Mouse (Mus musculus) activated CD4-positive, CD25-positive, alpha-beta regulatory T cell, adult 4 months (primary cell): ENCODE measurements around the gene Rdh12. TPM values are rescaled to one million over a fixed set of nuclear protein-coding genes. Genes with fewer than 3 reads are reported as not detected.
"Not testable (repeated sequence)": the region's sequence is repeated elsewhere in the genome, so short reads cannot be mapped to it uniquely, and the experiment has no call there.

ENCODE experiments used
- ATAC-seq: one replicate; pipeline ENCODE4 v1.8.0; 2017
- polyA plus RNA-seq, 2 experiments: library from polyadenylated mRNA; unstranded; fragments of 100-300 nt; shearing (Covaris generic); gene quantifications; one replicate each; pipeline ENCODE4 v1.2.1; 2017

Rdh12 gene
- 10 to 100 TPM; 11.2 to 20.6 TPM for polyA plus RNA-seq

- ATAC-seq = peak; percentile 94
These were observed at the start of gene Rdh12 for GRCm38 (mm10) chr12:79208703-79209464. Gene Rdh12 (plus strand): TSS chr12:79208914.

DNA sequence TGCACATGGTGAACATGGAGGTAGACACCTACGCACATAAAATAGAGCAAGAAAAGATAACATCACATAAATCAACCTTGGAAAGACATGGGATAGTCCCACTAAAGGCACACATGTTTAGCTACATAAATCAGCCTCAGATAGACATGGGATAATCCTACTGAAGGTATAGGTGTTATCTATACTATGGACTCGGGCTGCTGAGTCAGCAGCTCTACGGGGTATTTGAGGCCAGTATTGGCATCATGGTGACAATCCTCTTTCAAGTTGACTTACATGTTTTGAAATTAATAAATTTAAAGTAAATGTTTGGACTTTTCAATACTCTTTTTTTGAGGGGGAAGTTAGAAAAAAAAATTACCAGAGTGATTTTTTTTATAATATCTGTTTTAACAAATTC is 45.8 kb upstream of the Rdh12 start:
- ATAC-seq = no peak

- no peak for ATAC-seq
These were observed 39.5 kb upstream of the Rdh12 start for GRCm38 (mm10) chr12:79169173-79169572.

- no peak for ATAC-seq
These were observed 38.3 kb upstream of the Rdh12 start for GRCm38 (mm10) chr12:79170421-79170820.

GRCm38 (mm10) chr12:79171269-79171995 is 37.3 kb upstream of the Rdh12 start:
- ATAC-seq = no peak

- ATAC-seq = peak; percentile 92
These were observed 36.4 kb upstream of the Rdh12 start, which contains the start of gene Vti1b for GRCm38 (mm10) chr12:79172019-79172941. Gene Vti1b (minus strand): TSS chr12:79172667.

DNA sequence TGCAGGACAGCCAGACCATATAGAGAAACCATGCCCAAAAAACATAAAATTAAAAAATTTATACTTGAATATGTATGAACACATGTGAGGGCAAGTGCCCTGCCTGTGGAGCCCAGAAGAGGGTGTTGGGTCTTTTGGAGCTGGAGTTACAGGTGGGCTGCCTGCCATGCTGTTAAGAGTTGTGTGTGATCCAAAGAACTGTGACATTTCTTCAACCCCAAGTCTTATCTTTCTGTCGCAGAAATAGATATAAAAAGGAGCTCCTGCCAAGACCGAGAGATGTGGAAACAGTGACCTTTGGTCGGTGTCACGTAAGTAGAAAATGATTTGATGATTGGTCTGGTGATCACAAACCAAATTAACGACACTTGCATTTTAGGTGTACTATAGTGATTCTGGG is 35.0 kb upstream of the Rdh12 start:
- no peak for ATAC-seq

GRCm38 (mm10) chr12:79175998-79176397 is 32.7 kb upstream of the Rdh12 start:
- ATAC-seq = no peak

- not testable (repeated sequence) for ATAC-seq
These were observed 23.6 kb upstream of the Rdh12 start for GRCm38 (mm10) chr12:79185160-79185559.

DNA sequence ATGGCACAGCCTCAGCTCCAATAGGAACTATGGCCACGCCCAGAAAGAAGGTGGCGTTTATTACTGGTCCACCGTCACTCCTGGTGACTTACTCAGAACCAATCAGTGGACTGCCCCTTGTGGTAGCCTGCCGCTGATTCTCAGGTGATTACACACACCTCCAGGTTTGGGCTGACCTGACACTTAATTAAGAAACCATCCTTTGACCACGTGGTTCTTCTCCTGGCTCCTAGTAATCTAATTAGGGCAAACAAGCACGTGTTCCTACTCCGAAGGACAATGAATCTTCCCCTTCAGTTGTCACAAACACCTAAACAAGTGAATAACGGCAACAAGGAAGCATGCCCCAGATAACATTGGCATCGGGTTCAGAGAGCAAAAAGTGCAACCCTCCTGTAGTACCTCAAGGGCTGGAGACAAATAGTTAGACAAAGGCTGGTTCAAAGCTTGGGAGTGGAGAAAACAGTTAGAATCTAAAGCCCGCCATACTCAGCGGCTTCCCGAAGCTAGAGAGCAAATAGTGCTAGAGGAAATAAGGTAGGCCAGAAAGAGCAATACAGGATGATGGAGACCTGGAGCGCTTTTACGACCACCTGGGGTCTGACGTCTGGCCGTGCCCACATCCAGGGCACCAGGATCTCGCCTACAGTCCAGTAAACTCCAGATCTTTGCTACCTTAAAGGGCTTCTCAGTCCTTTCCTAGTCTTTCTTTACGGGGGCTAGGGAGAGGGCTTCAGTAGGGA is 17.6 kb upstream of the Rdh12 start:
- ATAC-seq = peak; percentile 86

- peak; percentile 86 for ATAC-seq
These were observed 17.0 kb upstream of the Rdh12 start for GRCm38 (mm10) chr12:79191701-79192100.

- no peak for ATAC-seq
These were observed 16.5 kb upstream of the Rdh12 start, which contains the start of gene Rdh11 for GRCm38 (mm10) chr12:79192193-79192592. Gene Rdh11 (minus strand): TSS chr12:79192293.

DNA sequence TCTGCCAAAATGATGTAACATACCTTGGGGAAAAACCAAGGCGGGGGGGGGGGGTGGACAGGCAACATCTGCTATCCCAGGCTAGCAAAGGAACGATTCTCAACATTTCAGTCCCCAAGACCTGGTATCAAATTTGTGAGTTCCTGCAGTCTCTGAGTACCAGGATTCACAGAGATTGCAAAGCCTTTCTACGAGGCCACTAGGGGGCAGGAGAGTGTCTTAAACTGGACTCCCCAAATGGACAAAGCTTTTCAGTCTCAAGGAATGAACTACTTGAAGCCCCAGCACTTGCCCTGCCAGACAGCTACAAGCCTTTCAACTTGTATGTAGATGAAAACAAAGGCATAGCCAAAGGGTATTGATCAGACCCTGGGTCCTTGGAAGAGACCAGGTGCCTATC is 15.3 kb upstream of the Rdh12 start:
- ATAC-seq = no peak

DNA sequence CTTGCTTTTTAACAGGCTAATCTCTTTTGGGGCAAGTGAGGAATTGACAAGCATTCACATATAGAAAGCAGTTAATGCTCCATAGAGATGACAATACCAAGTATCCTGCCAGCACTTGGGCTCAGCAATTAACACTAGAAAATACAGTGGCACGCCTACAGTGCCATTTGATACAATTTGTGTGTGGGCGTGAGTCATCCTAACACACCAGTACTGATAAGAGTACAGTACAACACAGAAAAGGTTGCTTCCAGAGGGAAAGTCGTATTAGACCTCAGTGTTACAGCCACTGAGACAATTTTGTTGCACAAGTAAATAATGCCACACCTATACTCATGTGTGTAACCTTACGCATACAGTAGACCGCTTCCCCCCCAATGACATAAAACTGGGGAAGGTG is 11.6 kb upstream of the Rdh12 start:
- ATAC-seq = no peak

GRCm38 (mm10) chr12:79201882-79202281 is 6.8 kb upstream of the Rdh12 start:
- ATAC-seq = no peak

DNA sequence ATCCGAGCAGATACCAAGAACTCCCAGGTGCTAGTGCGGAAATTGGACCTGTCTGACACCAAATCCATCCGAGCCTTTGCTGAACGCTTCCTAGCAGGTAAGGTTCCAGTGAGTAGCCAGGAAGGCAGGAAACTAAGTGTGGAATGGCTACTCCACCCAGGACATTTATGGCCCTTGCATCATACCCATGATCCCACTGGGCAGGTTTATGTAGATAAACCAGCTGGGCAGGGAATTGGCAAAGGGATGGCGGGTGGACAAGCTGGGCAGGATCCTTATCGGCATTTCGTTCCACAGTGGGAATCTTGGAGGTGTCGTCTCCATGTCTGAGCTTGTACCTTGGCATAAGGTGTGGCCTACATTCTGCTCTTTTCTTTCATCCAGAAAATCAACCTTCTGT is 2.7 kb downstream of the Rdh12 start:
- no peak for ATAC-seq

DNA sequence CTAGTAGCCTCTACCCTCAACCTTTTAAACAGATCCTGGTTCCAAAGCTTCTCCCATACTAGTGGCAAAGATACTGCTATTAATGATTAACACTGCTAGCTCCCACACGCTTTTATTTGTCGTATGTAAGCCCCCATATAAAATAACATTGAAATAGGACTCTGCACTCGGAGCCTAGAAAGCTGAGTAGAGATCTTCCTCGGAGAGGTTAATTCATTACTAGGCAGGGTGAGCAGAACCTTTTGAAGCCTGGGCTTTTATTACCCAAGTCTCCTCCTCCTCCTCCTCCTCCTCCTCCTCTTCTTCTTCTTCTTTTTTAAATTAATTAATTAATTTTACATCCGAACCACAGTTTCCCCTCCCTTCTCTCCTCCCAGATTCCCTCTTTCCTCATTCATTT is 8.8 kb downstream of the Rdh12 start:
- ATAC-seq = no peak

DNA sequence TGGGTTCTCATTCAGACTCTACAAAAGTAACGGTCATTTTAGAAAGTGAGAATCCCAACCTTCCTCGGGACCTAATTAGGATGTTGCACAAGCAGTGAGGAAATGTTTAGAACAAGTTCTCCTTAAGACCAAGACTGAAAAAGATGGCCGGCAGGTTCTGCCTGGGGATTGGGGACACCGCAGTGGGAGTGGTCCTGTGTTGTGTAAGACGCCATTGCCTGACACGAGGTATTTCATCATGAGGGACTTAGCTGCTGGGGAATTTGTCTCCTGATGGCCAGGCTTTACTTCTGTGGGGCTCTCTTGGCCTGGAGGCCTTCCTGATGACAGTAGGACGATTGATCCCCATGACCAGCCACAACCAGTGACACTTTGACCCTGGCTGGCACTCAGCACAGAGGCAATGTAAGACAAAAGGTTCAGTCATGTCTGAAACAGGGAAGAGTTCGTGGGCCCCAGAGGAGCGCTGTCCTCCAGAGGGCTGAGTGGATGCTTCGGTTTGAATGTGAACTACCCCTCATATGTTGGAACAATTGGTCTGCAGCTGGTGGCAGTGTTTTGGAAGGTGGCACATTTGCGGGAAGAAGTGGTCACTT is 26.9 kb downstream of the Rdh12 start:
- no peak for ATAC-seq

DNA sequence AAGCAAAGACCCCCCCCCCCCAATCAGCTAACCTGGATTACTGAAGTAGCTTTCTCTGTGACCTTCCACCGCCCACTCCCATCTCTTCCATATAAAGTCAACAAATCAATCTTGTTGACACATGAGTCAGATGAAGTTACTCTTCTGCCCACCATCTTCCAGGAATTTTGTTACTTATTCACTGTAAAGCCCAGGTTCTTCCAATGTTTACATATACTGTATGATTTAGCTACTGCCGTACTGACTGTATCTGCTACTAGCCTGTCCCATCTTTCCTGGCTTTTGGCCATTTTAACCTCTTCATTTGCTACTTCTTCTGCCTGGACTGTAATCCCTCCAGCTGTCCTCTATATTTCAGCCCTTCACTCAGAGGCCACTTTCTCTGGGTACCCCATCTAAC is 33.3 kb downstream of the Rdh12 start:
- no peak for ATAC-seq

DNA sequence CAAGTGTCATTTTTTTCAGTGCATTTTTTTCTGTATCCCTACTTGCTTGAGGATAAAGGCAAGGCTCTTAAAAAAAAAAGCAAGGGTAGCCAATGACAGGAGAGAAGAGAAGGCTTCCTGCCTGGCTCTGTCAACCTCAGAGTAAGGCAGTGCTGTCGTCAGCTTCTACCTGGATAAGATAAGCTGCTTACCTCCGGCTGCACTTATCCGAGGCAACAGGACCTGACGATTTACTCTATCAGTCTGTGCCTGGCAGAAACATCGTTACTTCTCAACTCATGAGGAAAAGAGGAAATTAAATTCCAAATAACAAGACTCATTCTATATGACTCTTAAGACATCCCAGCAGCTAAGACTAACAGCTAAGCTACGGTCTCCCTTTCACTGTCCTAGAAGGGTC is 34.2 kb downstream of the Rdh12 start:
- no peak for ATAC-seq

GRCm38 (mm10) chr12:79248110-79248509 is 39.4 kb downstream of the Rdh12 start:
- no peak for ATAC-seq
